14 mouse cellular contexts compared by ENCODE assay signal in genomic region chr8:103632543-103632942, GRCm38 (mm10).
"Had no signal": no experiment of that assay in that cellular context is flagged by ENCODE, and none has a peak within 500 bp of the region (broad histone marks: within the 10 kb centered on the region; RNA-seq: fewer than 3 reads in every experiment).

No protein-coding gene starts in this region.

- H3K4me1 ChIP-seq: intestine, embryonic 15.5 days; kidney, embryonic 15.5 days; limb, embryonic 15.5 days; megakaryocyte, embryonic 14.5 days; midbrain, embryonic 15.5 days had no signal

- H3K4me3 ChIP-seq: intestine, embryonic 15.5 days; kidney, embryonic 15.5 days; limb, embryonic 15.5 days; megakaryocyte, embryonic 14.5 days; midbrain, embryonic 15.5 days had no signal

- H3K9ac ChIP-seq: intestine, embryonic 15.5 days; kidney, embryonic 15.5 days; limb, embryonic 15.5 days; midbrain, embryonic 15.5 days had no signal

- H3K9me3 ChIP-seq: intestine, embryonic 15.5 days; kidney, embryonic 15.5 days; limb, embryonic 15.5 days; midbrain, embryonic 15.5 days had no signal

- H3K27me3 ChIP-seq: intestine, embryonic 15.5 days; kidney, embryonic 15.5 days; limb, embryonic 15.5 days; megakaryocyte, embryonic 14.5 days; midbrain, embryonic 15.5 days had no signal

- H3K27ac ChIP-seq: intestine, embryonic 15.5 days; kidney, embryonic 15.5 days; limb, embryonic 15.5 days; macrophage; midbrain, embryonic 15.5 days; stomach, postnatal 0 days had no signal

- DNase-seq: kidney, adult 2 months; kidney, postnatal 14 days; left cerebral cortex, postnatal 4 days; right cerebral cortex, adult 18-20 months; right cerebral cortex, postnatal 25 days; thymus, postnatal 14 days had no signal

- ATAC-seq: intestine, embryonic 15.5 days; midbrain, embryonic 15.5 days had no signal

- H3K36me3 ChIP-seq: intestine, embryonic 15.5 days; kidney, embryonic 15.5 days; limb, embryonic 15.5 days; midbrain, embryonic 15.5 days had no signal

- H3K4me2 ChIP-seq: intestine, embryonic 15.5 days; kidney, embryonic 15.5 days; limb, embryonic 15.5 days; midbrain, embryonic 11.5 days; midbrain, embryonic 15.5 days had no signal
